Mouse (Mus musculus) spleen, adult 12 weeks (tissue): ENCODE data around the gene Serpinb8.

ENCODE experiments used
- DNase-seq: peaks from one replicate; pipeline ENCODE4 v3.0.0; 2022; ENCODE audit warnings: low spot score

Serpinb8 gene

GRCm38 (mm10) chr1:107645086-107645485 lies 55.3 kb downstream of the Serpinb8 start:
- no peak for DNase-seq

GRCm38 (mm10) chr1:107657689-107658088 lies 67.9 kb downstream of the Serpinb8 start:
- no peak for DNase-seq
